In genomic region chr12:102437952-102438351, GRCm38 (mm10) we compare ENCODE assay signal across 9 mouse cellular contexts. TPM values are rescaled to one million over a fixed set of nuclear protein-coding genes. Genes with fewer than 3 reads are reported as not detected.
DNase-seq lines count a peak whose midpoint lies in the region; ATAC-seq lines count a peak whose summit lies in the region.
"Had no signal": no experiment of that assay in that cellular context is flagged by ENCODE, and none has a peak within 500 bp of the region (broad histone marks: within the 10 kb centered on the region; RNA-seq: fewer than 3 reads in every experiment).

No protein-coding gene starts in this region.

- no peak overlapping the region for H3K4me3 ChIP-seq in hindbrain, embryonic 14.5 days (replicated peaks; ENCODE audit: low read length)
- H3K4me3 ChIP-seq in hindbrain, embryonic 10.5 days: no peak overlapping the region
- peak overlapping the region; percentile 64; the same call in 1 of the 2 replicates for H3K4me3 ChIP-seq in intestine, embryonic 15.5 days (replicated peaks)
- peak overlapping the region; percentile 80 for H3K4me3 ChIP-seq in stomach, embryonic 16.5 days (replicated peaks; ENCODE audit: low read length)

- ATAC-seq in hindbrain, embryonic 14.5 days (ENCODE audit: low FRiP score): no peak
- no peak for ATAC-seq in intestine, embryonic 15.5 days
- no peak for ATAC-seq in stomach, embryonic 16.5 days (ENCODE audit: insufficient read depth, low FRiP score)

- DNase-seq in hindbrain, embryonic 14.5 days (ENCODE audit: low spot score): no peak
- no peak for DNase-seq in hindbrain, embryonic 10.5 days (ENCODE audit: low spot score)
- DNase-seq in retina, postnatal 1 day: peak; percentile 15
- DNase-seq in retina, embryonic 14.5 days (ENCODE audit: low spot score): no peak
- no peak for DNase-seq in left cerebral cortex, adult 18-20 months (ENCODE audit: low spot score in 2 of 2)
- DNase-seq in right cerebral cortex, postnatal 14 days: no peak
- DNase-seq: cerebellum, adult 11-12 months had no signal

- WGBS in hindbrain, embryonic 14.5 days: 83% methylated on average over 5 of the region's 5 CpGs
- WGBS in hindbrain, embryonic 10.5 days: 77% methylated on average over 5 of the region's 5 CpGs
- 70% methylated on average over 5 of the region's 5 CpGs for WGBS in intestine, embryonic 15.5 days
- WGBS in stomach, embryonic 16.5 days: 64% methylated on average over 5 of the region's 5 CpGs

- H3K9me3 ChIP-seq in hindbrain, embryonic 14.5 days (ENCODE audit: control insufficient read depth, low read length): no peaks in the 10 kb centered on the region
- no peaks in the 10 kb centered on the region for H3K9me3 ChIP-seq in hindbrain, embryonic 10.5 days
- H3K9me3 ChIP-seq in intestine, embryonic 15.5 days: no peaks in the 10 kb centered on the region
- no peaks in the 10 kb centered on the region for H3K9me3 ChIP-seq in stomach, embryonic 16.5 days (replicated peaks; ENCODE audit: control insufficient read depth, low read length)

- H3K9ac ChIP-seq in hindbrain, embryonic 14.5 days: peak overlapping the region; percentile 60; the same call in 1 of the 2 replicates
- no peak overlapping the region for H3K9ac ChIP-seq in intestine, embryonic 15.5 days
- H3K9ac ChIP-seq in stomach, embryonic 16.5 days (ENCODE audit: low read length): no peak overlapping the region

- H3K27me3 ChIP-seq in hindbrain, embryonic 14.5 days (ENCODE audit: control insufficient read depth, insufficient read depth, low read length): no peaks in the 10 kb centered on the region
- H3K27me3 ChIP-seq in hindbrain, embryonic 10.5 days (ENCODE audit: insufficient read depth, poor library complexity, severe bottlenecking): no peaks in the 10 kb centered on the region
- no peaks in the 10 kb centered on the region for H3K27me3 ChIP-seq in intestine, embryonic 15.5 days (replicated peaks)
- no peaks in the 10 kb centered on the region for H3K27me3 ChIP-seq in stomach, embryonic 16.5 days (ENCODE audit: control insufficient read depth, insufficient read depth, low read length)

- peaks cover 13% of the 10 kb centered on the region for H3K4me1 ChIP-seq in hindbrain, embryonic 14.5 days (replicated peaks; ENCODE audit: control insufficient read depth, insufficient read depth, low read length)
- H3K4me1 ChIP-seq in hindbrain, embryonic 10.5 days (replicated peaks): peaks cover 22% of the 10 kb centered on the region
- H3K4me1 ChIP-seq in intestine, embryonic 15.5 days (replicated peaks): peaks cover 6% of the 10 kb centered on the region; the same call in 1 of the 2 replicates
- peaks cover 5% of the 10 kb centered on the region; the same call in 1 of the 2 replicates for H3K4me1 ChIP-seq in stomach, embryonic 16.5 days (ENCODE audit: control insufficient read depth, insufficient read depth, low read length)

- H3K27ac ChIP-seq in hindbrain, embryonic 14.5 days: no peak overlapping the region
- H3K27ac ChIP-seq in hindbrain, embryonic 10.5 days: no peak overlapping the region
- no peak overlapping the region for H3K27ac ChIP-seq in intestine, embryonic 15.5 days
- H3K27ac ChIP-seq in stomach, embryonic 16.5 days (ENCODE audit: low read length): no peak overlapping the region

- no peaks in the 10 kb centered on the region for H3K36me3 ChIP-seq in hindbrain, embryonic 14.5 days (replicated peaks; ENCODE audit: control insufficient read depth, insufficient read depth)
- H3K36me3 ChIP-seq in hindbrain, embryonic 10.5 days: no peaks in the 10 kb centered on the region
- H3K36me3 ChIP-seq in intestine, embryonic 15.5 days: no peaks in the 10 kb centered on the region
- H3K36me3 ChIP-seq in stomach, embryonic 16.5 days (ENCODE audit: control insufficient read depth, insufficient read depth, low read length): no peaks in the 10 kb centered on the region

- H3K4me2 ChIP-seq in hindbrain, embryonic 14.5 days (replicated peaks): peak overlapping the region; percentile 68
- H3K4me2 ChIP-seq in intestine, embryonic 15.5 days (replicated peaks): peak overlapping the region; percentile 66
- H3K4me2 ChIP-seq in stomach, embryonic 16.5 days (ENCODE audit: low read depth, low read length): peak overlapping the region; percentile 82; the same call in 1 of the 2 replicates

RNA-seq across cellular contexts. Expression of gene Lgmn, which starts 1.7 kb away (rescaled TPM):
- 112 and 118 TPM in 2 replicates for polyA plus RNA-seq in hindbrain, embryonic 14.5 days (2014; fragmentation: Nextera tagmentation; extraction: Ambion mirVana)
- polyA plus RNA-seq in hindbrain, embryonic 10.5 days (2016; fragmentation: Nextera tagmentation; extraction: Ambion mirVana): 53.9 and 62.5 TPM in 2 replicates
- 81.0 and 84.1 TPM in 2 replicates for polyA plus RNA-seq in intestine, embryonic 15.5 days (2015; fragmentation: Nextera tagmentation; extraction: Ambion mirVana)
- 86.5 and 90.3 TPM in 2 replicates for polyA plus RNA-seq in stomach, embryonic 16.5 days (2015; fragmentation: Nextera tagmentation; extraction: Ambion mirVana)
- total RNA-seq in left cerebral cortex, adult 18-20 months (2021): 100 to 1,000 TPM in 1 of 2 experiments, 10 to 100 TPM in 1; 99.1 to 102 TPM

RNA-seq across cellular contexts. Expression of gene Golga5, which starts 31.0 kb away (rescaled TPM):
- 25.9 and 28.1 TPM in 2 replicates for polyA plus RNA-seq in hindbrain, embryonic 14.5 days (2014; fragmentation: Nextera tagmentation; extraction: Ambion mirVana)
- polyA plus RNA-seq in hindbrain, embryonic 10.5 days (2016; fragmentation: Nextera tagmentation; extraction: Ambion mirVana): 26.1 and 26.5 TPM in 2 replicates
- polyA plus RNA-seq in intestine, embryonic 15.5 days (2015; fragmentation: Nextera tagmentation; extraction: Ambion mirVana): 30.0 and 33.1 TPM in 2 replicates
- polyA plus RNA-seq in stomach, embryonic 16.5 days (2015; fragmentation: Nextera tagmentation; extraction: Ambion mirVana): 35.9 and 37.5 TPM in 2 replicates
- 10 to 100 TPM; 25.7 to 25.9 TPM for total RNA-seq in left cerebral cortex, adult 18-20 months (2021)

Comparison
In these comparisons a context has a peak if more than half of its experiments do, and no peak if none do; other contexts are left out.
1. H3K4me3 ChIP-seq: peak in intestine, embryonic 15.5 days (single experiment) and stomach, embryonic 16.5 days (single experiment); none in hindbrain, embryonic 14.5 days (single experiment) and hindbrain, embryonic 10.5 days (single experiment).
2. Peak in every context shown above with its lines, with median percentiles within 50 percentile points of each other: H3K4me2 ChIP-seq.